Mouse (Mus musculus) neural tube, embryonic 14.5 days (tissue): ENCODE results near the gene Ddx27. TPM values are rescaled to one million over a fixed set of nuclear protein-coding genes. Genes with fewer than 3 reads are reported as not detected.

Experiments used
- ATAC-seq: fragments of 200-750 bp; cut with Nextera tagmentation; 2 replicates; pipeline ENCODE4 v1.8.0; 2017; ENCODE audit warnings: low read depth, mild to moderate bottlenecking, moderate TSS enrichment, moderate library complexity
- H3K27ac ChIP-seq: fragments of 300-500 bp; sonication (generic); 2 replicates; pipeline ENCODE4 v1.5.1; 2014; ENCODE audit warnings: low read depth, mild to moderate bottlenecking, control low read depth, low read length, moderate library complexity, mixed read lengths
- H3K27me3 ChIP-seq: fragments of 300-500 bp; sonication (generic); 2 replicates; pipeline ENCODE4 v1.6.1; 2014; ENCODE audit warnings: low read length; ENCODE audit not compliant: control insufficient read depth, insufficient read depth
- H3K36me3 ChIP-seq: fragments of 300-500 bp; sonication (generic); 2 replicates; pipeline ENCODE4 v1.6.1; 2014; ENCODE audit warnings: low read length, mixed read lengths; ENCODE audit not compliant: control insufficient read depth, insufficient read depth
- H3K4me1 ChIP-seq: fragments of 300-500 bp; sonication (generic); 2 replicates; pipeline ENCODE4 v1.6.1; 2014; ENCODE audit warnings: low read length; ENCODE audit not compliant: control insufficient read depth, insufficient read depth
- H3K4me2 ChIP-seq: fragments of 300-500 bp; sonication (generic); 2 replicates; pipeline ENCODE4 v1.6.1; 2014; ENCODE audit warnings: mild to moderate bottlenecking, low read depth, low read length, control low read depth
- H3K4me3 ChIP-seq: fragments of 300-500 bp; sonication (generic); 2 replicates; pipeline ENCODE4 v1.5.1; 2014; ENCODE audit warnings: low read depth, low read length, control low read depth, mixed read lengths
- H3K9ac ChIP-seq: fragments of 300-500 bp; sonication (generic); replicated peaks from 2 replicates; pipeline ENCODE4 v1.6.1; 2014; ENCODE audit warnings: low read depth, mild to moderate bottlenecking, control low read depth, low read length, mixed read lengths
- H3K9me3 ChIP-seq: fragments of 300-500 bp; sonication (generic); 2 replicates; pipeline ENCODE4 v1.6.1; 2016; ENCODE audit warnings: low read length; ENCODE audit not compliant: control insufficient read depth
- WGBS: fragments of 180-500 bp; shearing (Covaris S2); extraction: QIAGEN DNeasy Blood & Tissue Kit; methylation state at CpG from one replicate; pipeline ENCODE4 v1.1.7; 2014; 5-methylcytosine and 5-hydroxymethylcytosine counted together
- polyA plus RNA-seq: library from polyadenylated mRNA; unstranded; fragments of >200 nt; fragmentation: Nextera tagmentation; extraction: Ambion mirVana; gene quantifications from 2 replicates; pipeline ENCODE4 v1.2.1, GENCODE M21; 2014

The Ddx27 gene
- polyA plus RNA-seq, 1 experiment from 2014 or later, result 28.8 TPM

DNA sequence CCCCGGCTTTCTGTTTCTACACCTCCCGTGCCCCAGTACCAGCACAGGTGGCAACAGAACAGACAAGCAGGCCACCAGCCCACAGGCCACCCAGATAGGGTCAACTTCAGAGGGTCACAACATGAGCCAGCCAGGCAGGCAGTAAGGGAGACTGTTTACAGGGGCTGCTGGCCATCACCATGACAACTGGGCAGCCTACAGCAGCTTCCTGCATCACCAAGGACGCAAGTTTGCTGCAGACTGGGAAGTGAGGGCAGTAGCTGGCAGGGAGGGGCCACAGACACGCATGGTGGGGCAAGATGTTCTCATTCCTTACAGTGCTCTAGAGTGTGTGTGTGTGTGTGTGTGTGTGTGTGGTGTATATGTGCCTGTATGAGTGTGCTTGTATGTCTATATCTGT lies 66.6 kb downstream of the Ddx27 start:
- no peak overlapping the region for H3K9ac ChIP-seq
- no peak overlapping the region for H3K4me2 ChIP-seq
- H3K4me3 ChIP-seq, result no peak overlapping the region
- H3K4me1 ChIP-seq, result peaks cover 12% of the 10 kb centered on the region
- H3K36me3 ChIP-seq, result no peaks in the 10 kb centered on the region
- H3K9me3 ChIP-seq, result no peaks in the 10 kb centered on the region
- no peak; the same call in 1 of the 2 replicates for ATAC-seq
- 31% methylated on average over 4 of the region's 4 CpGs for WGBS
- H3K27me3 ChIP-seq, result no peaks in the 10 kb centered on the region
- no peak overlapping the region for H3K27ac ChIP-seq

Other genes starting within 250 kb of the Ddx27 start
- 9.4 and 9.8 TPM in 2 replicates for gene Trp53rkb, start 222.7 kb upstream of the Ddx27 start, polyA plus RNA-seq
- gene Arfgef2, start 209.6 kb upstream of the Ddx27 start, polyA plus RNA-seq, result 5.6 and 8.0 TPM in 2 replicates
- 117 and 121 TPM in 2 replicates for gene Cse1l, start 109.2 kb upstream of the Ddx27 start, polyA plus RNA-seq
- gene Stau1, start 18.9 kb upstream of the Ddx27 start, polyA plus RNA-seq, result 104 and 112 TPM in 2 replicates
- gene Znfx1, start 47.8 kb downstream of the Ddx27 start, polyA plus RNA-seq, result 8.3 and 11.1 TPM in 2 replicates
- 4.9 and 5.4 TPM in 2 replicates for gene Kcnb1, start 175.0 kb downstream of the Ddx27 start, polyA plus RNA-seq
- 1.9 and 5.9 TPM in 2 replicates for gene Ptgis, start 225.4 kb downstream of the Ddx27 start, polyA plus RNA-seq